16 mouse cellular contexts compared by ENCODE assay signal in the genomic region with DNA sequence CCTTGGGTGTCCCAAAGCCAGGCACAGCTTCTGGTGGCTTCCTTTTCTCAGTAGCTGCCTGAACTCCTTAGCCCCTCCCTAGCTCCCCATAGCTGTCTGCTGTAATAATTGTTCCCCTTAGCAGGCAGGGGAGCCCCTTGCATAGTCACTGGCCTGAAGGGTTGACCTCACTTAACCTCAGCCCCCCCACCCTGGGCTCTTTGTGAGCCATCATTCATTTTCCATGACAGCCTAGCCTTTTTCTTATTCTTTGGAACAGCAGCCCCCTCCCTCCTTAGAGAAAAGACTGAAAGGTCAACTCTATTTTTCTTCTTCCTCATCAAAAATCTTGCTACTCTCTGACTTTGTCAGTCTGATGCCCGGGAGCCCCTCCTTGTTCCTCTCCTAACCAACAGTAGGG. TPM values are rescaled to one million over a fixed set of nuclear protein-coding genes. Genes with fewer than 3 reads are reported as not detected.
A peak's percentile ranks its signal among the peaks of the same experiment; 100 is the strongest.
DNase-seq lines count a peak whose midpoint lies in the region; ATAC-seq and TF ChIP-seq lines count a peak whose summit lies in the region.
"Had no signal": no experiment of that assay in that cellular context is flagged by ENCODE, and none has a peak within 500 bp of the region (broad histone marks: within the 10 kb centered on the region; RNA-seq: fewer than 3 reads in every experiment).

No protein-coding gene starts in this region.

- TF ChIP-seq EP300 in stomach, postnatal 0 days (optimal IDR thresholded peaks at IDR 0.05): no peak

- no peak for TF ChIP-seq CTCF in stomach, postnatal 0 days (IDR thresholded peaks at IDR 0.05; ENCODE audit: low read depth)

- peak overlapping the region; percentile 72 for H3K27ac ChIP-seq in heart, embryonic 10.5 days
- no peak overlapping the region; the same call in 1 of the 2 replicates for H3K27ac ChIP-seq in midbrain, embryonic 11.5 days (ENCODE audit: low read depth, low read length)
- H3K27ac ChIP-seq in midbrain, embryonic 16.5 days (ENCODE audit: low read length): no peak overlapping the region
- H3K27ac ChIP-seq in limb, embryonic 10.5 days: peak overlapping the region; percentile 90
- 0 out of 2 replicates have a peak overlapping the region, but pooled peaks have one; percentile 9 for H3K27ac ChIP-seq in stomach, postnatal 0 days (replicated peaks)
- H3K27ac ChIP-seq: macrophage; midbrain, embryonic 15.5 days had no signal

- no peak overlapping the region for H3K4me2 ChIP-seq in midbrain, embryonic 11.5 days
- no peak overlapping the region for H3K4me2 ChIP-seq in midbrain, embryonic 16.5 days (ENCODE audit: low read length)
- no peak overlapping the region for H3K4me2 ChIP-seq in stomach, postnatal 0 days (replicated peaks; ENCODE audit: low read depth)
- H3K4me2 ChIP-seq: midbrain, embryonic 15.5 days had no signal

- 58% methylated on average over 1 of the region's 1 CpGs for WGBS in heart, embryonic 10.5 days
- 46% methylated on average over 1 of the region's 1 CpGs for WGBS in midbrain, embryonic 11.5 days
- WGBS in midbrain, embryonic 16.5 days: 30% methylated on average over 1 of the region's 1 CpGs
- 17% methylated on average over 1 of the region's 1 CpGs for WGBS in limb, embryonic 10.5 days
- 11% methylated on average over 1 of the region's 1 CpGs for WGBS in stomach, postnatal 0 days

- no peaks in the 10 kb centered on the region for H3K9me3 ChIP-seq in heart, embryonic 10.5 days
- no peaks in the 10 kb centered on the region for H3K9me3 ChIP-seq in midbrain, embryonic 11.5 days (ENCODE audit: control insufficient read depth, low read length)
- no peaks in the 10 kb centered on the region for H3K9me3 ChIP-seq in midbrain, embryonic 16.5 days (replicated peaks; ENCODE audit: control insufficient read depth, low read length, poor library complexity, severe bottlenecking)
- no peaks in the 10 kb centered on the region for H3K9me3 ChIP-seq in limb, embryonic 10.5 days (replicated peaks)
- H3K9me3 ChIP-seq in stomach, postnatal 0 days (ENCODE audit: control insufficient read depth, low read length): no peaks in the 10 kb centered on the region
- H3K9me3 ChIP-seq: midbrain, embryonic 15.5 days had no signal

- no peak for DNase-seq in heart, embryonic 10.5 days (ENCODE audit: low spot score)
- no peak for DNase-seq in heart, adult 8-10 months (ENCODE audit: low spot score)
- DNase-seq in midbrain, embryonic 11.5 days (ENCODE audit: low spot score, missing footprints): peak; percentile 84
- no peak for DNase-seq in limb, embryonic 10.5 days (ENCODE audit: low spot score)
- DNase-seq in stomach, postnatal 0 days (ENCODE audit: low spot score): no peak
- no peak for DNase-seq in adrenal gland, postnatal 25 days
- no peak for DNase-seq in cerebellum, postnatal 10 days
- DNase-seq: adrenal gland, adult 2 months; B cell, adult 2 months; cerebellum, postnatal 14 days; kidney, postnatal 25 days; left cerebral cortex, postnatal 4 days; lung, adult 18-20 months had no signal

- peaks cover 33% of the 10 kb centered on the region for H3K4me1 ChIP-seq in heart, embryonic 10.5 days
- peaks cover 23% of the 10 kb centered on the region for H3K4me1 ChIP-seq in midbrain, embryonic 11.5 days (ENCODE audit: control insufficient read depth, insufficient read depth, low read length)
- H3K4me1 ChIP-seq in midbrain, embryonic 16.5 days (ENCODE audit: control insufficient read depth, insufficient read depth, low read length): no peaks in the 10 kb centered on the region
- peaks cover 39% of the 10 kb centered on the region for H3K4me1 ChIP-seq in limb, embryonic 10.5 days
- H3K4me1 ChIP-seq in stomach, postnatal 0 days (replicated peaks; ENCODE audit: control insufficient read depth, insufficient read depth): peaks cover 5% of the 10 kb centered on the region

- 0 out of 2 replicates have a peak, but pooled peaks cover 5% of the 10 kb centered on the region for H3K36me3 ChIP-seq in heart, embryonic 10.5 days
- H3K36me3 ChIP-seq in midbrain, embryonic 11.5 days (ENCODE audit: control insufficient read depth, insufficient read depth, low read length): no peaks in the 10 kb centered on the region
- no peaks in the 10 kb centered on the region for H3K36me3 ChIP-seq in midbrain, embryonic 16.5 days (ENCODE audit: control insufficient read depth, insufficient read depth, low read length)
- peaks cover 14% of the 10 kb centered on the region for H3K36me3 ChIP-seq in limb, embryonic 10.5 days
- no peaks in the 10 kb centered on the region for H3K36me3 ChIP-seq in stomach, postnatal 0 days (ENCODE audit: control insufficient read depth, insufficient read depth, low read length)
- H3K36me3 ChIP-seq: midbrain, embryonic 15.5 days had no signal

- H3K4me3 ChIP-seq in heart, embryonic 10.5 days: no peak overlapping the region
- H3K4me3 ChIP-seq in midbrain, embryonic 11.5 days (ENCODE audit: low read depth, low read length): no peak overlapping the region
- H3K4me3 ChIP-seq in midbrain, embryonic 16.5 days (ENCODE audit: low read depth, low read length): no peak overlapping the region
- H3K4me3 ChIP-seq in limb, embryonic 10.5 days: 0 out of 2 replicates have a peak overlapping the region, but pooled peaks have one; percentile 5
- H3K4me3 ChIP-seq in stomach, postnatal 0 days (ENCODE audit: low read depth, low read length): no peak overlapping the region
- H3K4me3 ChIP-seq: midbrain, embryonic 15.5 days had no signal

- H3K9ac ChIP-seq in midbrain, embryonic 11.5 days (ENCODE audit: low read length): 0 out of 2 replicates have a peak overlapping the region, but pooled peaks have one; percentile 3
- no peak overlapping the region for H3K9ac ChIP-seq in midbrain, embryonic 16.5 days (ENCODE audit: low read depth, low read length)
- H3K9ac ChIP-seq in stomach, postnatal 0 days (ENCODE audit: low read length): no peak overlapping the region
- H3K9ac ChIP-seq: midbrain, embryonic 15.5 days had no signal

- H3K27me3 ChIP-seq in heart, embryonic 10.5 days (ENCODE audit: insufficient read depth, poor library complexity, severe bottlenecking): peaks cover 10% of the 10 kb centered on the region; the same call in 1 of the 2 replicates
- no peaks in the 10 kb centered on the region for H3K27me3 ChIP-seq in midbrain, embryonic 11.5 days (ENCODE audit: control insufficient read depth, insufficient read depth, low read length)
- no peaks in the 10 kb centered on the region for H3K27me3 ChIP-seq in midbrain, embryonic 16.5 days (ENCODE audit: control insufficient read depth, insufficient read depth, low read depth, low read length)
- H3K27me3 ChIP-seq in limb, embryonic 10.5 days (ENCODE audit: low read depth, poor library complexity, severe bottlenecking): no peaks in the 10 kb centered on the region
- no peaks in the 10 kb centered on the region for H3K27me3 ChIP-seq in stomach, postnatal 0 days (ENCODE audit: control insufficient read depth, insufficient read depth, low read length)
- H3K27me3 ChIP-seq: midbrain, embryonic 15.5 days had no signal

- ATAC-seq in midbrain, embryonic 11.5 days (ENCODE audit: low FRiP score): no peak
- no peak for ATAC-seq in midbrain, embryonic 16.5 days
- no peak for ATAC-seq in stomach, postnatal 0 days (ENCODE audit: low FRiP score, low TSS enrichment)
- ATAC-seq: midbrain, embryonic 15.5 days had no signal

RNA-seq across cellular contexts. Expression of gene Crabp2, which starts 10.5 kb away (rescaled TPM):
- polyA plus RNA-seq in heart, embryonic 10.5 days (2016; fragmentation: Nextera tagmentation; extraction: Ambion mirVana): 35.8 and 126 TPM in 2 replicates
- total RNA-seq in heart, adult 8-10 months (2022): not detected
- 539 and 540 TPM in 2 replicates for polyA plus RNA-seq in midbrain, embryonic 11.5 days (2014; fragmentation: Nextera tagmentation; extraction: Ambion mirVana)
- polyA plus RNA-seq in midbrain, embryonic 16.5 days (2015; fragmentation: Nextera tagmentation; extraction: Ambion mirVana): 42.5 and 44.4 TPM in 2 replicates
- 944 and 1,066 TPM in 2 replicates for polyA plus RNA-seq in limb, embryonic 10.5 days (2016; fragmentation: Nextera tagmentation; extraction: Ambion mirVana)
- 40.4 and 44.3 TPM in 2 replicates for polyA plus RNA-seq in stomach, postnatal 0 days (2015; fragmentation: Nextera tagmentation; extraction: Ambion mirVana)
- total RNA-seq in adrenal gland, postnatal 25 days (2021): not detected in 2 replicates
- polyA plus RNA-seq: adrenal gland, adult 2 months; macrophage had no signal

RNA-seq across cellular contexts. Expression of gene Nes, which starts 11.9 kb away (rescaled TPM):
- 25.0 and 28.8 TPM in 2 replicates for polyA plus RNA-seq in heart, embryonic 10.5 days (2016; fragmentation: Nextera tagmentation; extraction: Ambion mirVana)
- 10 to 100 TPM; 10.1 to 25.1 (median 18.9) TPM for total RNA-seq in heart, adult 8-10 months (2022)
- polyA plus RNA-seq in midbrain, embryonic 11.5 days (2014; fragmentation: Nextera tagmentation; extraction: Ambion mirVana): 70.3 and 85.4 TPM in 2 replicates
- 14.1 and 21.8 TPM in 2 replicates for polyA plus RNA-seq in midbrain, embryonic 16.5 days (2015; fragmentation: Nextera tagmentation; extraction: Ambion mirVana)
- 13.5 and 14.6 TPM in 2 replicates for polyA plus RNA-seq in limb, embryonic 10.5 days (2016; fragmentation: Nextera tagmentation; extraction: Ambion mirVana)
- polyA plus RNA-seq in stomach, postnatal 0 days (2015; fragmentation: Nextera tagmentation; extraction: Ambion mirVana): 5.3 and 5.7 TPM in 2 replicates
- 8.7 and 9.3 TPM in 2 replicates for total RNA-seq in adrenal gland, postnatal 25 days (2021)

RNA-seq across cellular contexts. Expression of gene Rrnad1, which starts 28.4 kb away (rescaled TPM):
- 16.8 and 21.0 TPM in 2 replicates for polyA plus RNA-seq in heart, embryonic 10.5 days (2016; fragmentation: Nextera tagmentation; extraction: Ambion mirVana)
- 1 to 10 TPM; 4.6 to 6.7 (median 5.3) TPM for total RNA-seq in heart, adult 8-10 months (2022)
- 14.6 and 17.0 TPM in 2 replicates for polyA plus RNA-seq in midbrain, embryonic 11.5 days (2014; fragmentation: Nextera tagmentation; extraction: Ambion mirVana)
- 20.5 and 23.2 TPM in 2 replicates for polyA plus RNA-seq in midbrain, embryonic 16.5 days (2015; fragmentation: Nextera tagmentation; extraction: Ambion mirVana)
- 21.1 and 21.7 TPM in 2 replicates for polyA plus RNA-seq in limb, embryonic 10.5 days (2016; fragmentation: Nextera tagmentation; extraction: Ambion mirVana)
- polyA plus RNA-seq in stomach, postnatal 0 days (2015; fragmentation: Nextera tagmentation; extraction: Ambion mirVana): 7.1 and 7.6 TPM in 2 replicates
- total RNA-seq in adrenal gland, postnatal 25 days (2021): 17.9 and 24.1 TPM in 2 replicates

RNA-seq across cellular contexts. Expression of gene Isg20l2, which starts 28.9 kb away (rescaled TPM):
- 39.6 and 55.1 TPM in 2 replicates for polyA plus RNA-seq in heart, embryonic 10.5 days (2016; fragmentation: Nextera tagmentation; extraction: Ambion mirVana)
- 1 to 10 TPM; 9.0 to 9.8 (median 9.7) TPM for total RNA-seq in heart, adult 8-10 months (2022)
- polyA plus RNA-seq in midbrain, embryonic 11.5 days (2014; fragmentation: Nextera tagmentation; extraction: Ambion mirVana): 53.9 and 54.8 TPM in 2 replicates
- 24.9 and 28.6 TPM in 2 replicates for polyA plus RNA-seq in midbrain, embryonic 16.5 days (2015; fragmentation: Nextera tagmentation; extraction: Ambion mirVana)
- polyA plus RNA-seq in limb, embryonic 10.5 days (2016; fragmentation: Nextera tagmentation; extraction: Ambion mirVana): 84.8 and 86.0 TPM in 2 replicates
- polyA plus RNA-seq in stomach, postnatal 0 days (2015; fragmentation: Nextera tagmentation; extraction: Ambion mirVana): 20.2 and 21.5 TPM in 2 replicates
- 22.7 and 22.8 TPM in 2 replicates for total RNA-seq in adrenal gland, postnatal 25 days (2021)

RNA-seq across cellular contexts. Expression of gene Mrpl24, which starts 39.7 kb away (rescaled TPM):
- 64.2 and 71.3 TPM in 2 replicates for polyA plus RNA-seq in heart, embryonic 10.5 days (2016; fragmentation: Nextera tagmentation; extraction: Ambion mirVana)
- total RNA-seq in heart, adult 8-10 months (2022): 10 to 100 TPM; 73.5 to 80.6 (median 77.1) TPM
- 73.9 and 84.5 TPM in 2 replicates for polyA plus RNA-seq in midbrain, embryonic 11.5 days (2014; fragmentation: Nextera tagmentation; extraction: Ambion mirVana)
- 47.8 and 51.6 TPM in 2 replicates for polyA plus RNA-seq in midbrain, embryonic 16.5 days (2015; fragmentation: Nextera tagmentation; extraction: Ambion mirVana)
- 75.0 and 81.3 TPM in 2 replicates for polyA plus RNA-seq in limb, embryonic 10.5 days (2016; fragmentation: Nextera tagmentation; extraction: Ambion mirVana)
- polyA plus RNA-seq in stomach, postnatal 0 days (2015; fragmentation: Nextera tagmentation; extraction: Ambion mirVana): 61.4 and 63.4 TPM in 2 replicates
- 113 and 156 TPM in 2 replicates for total RNA-seq in adrenal gland, postnatal 25 days (2021)

Comparison
In these comparisons a context has a peak if more than half of its experiments do, and no peak if none do; other contexts are left out.
1. H3K27ac ChIP-seq: peak in heart, embryonic 10.5 days (single experiment), limb, embryonic 10.5 days (single experiment) and stomach, postnatal 0 days (single experiment); none in midbrain, embryonic 11.5 days (single experiment) and midbrain, embryonic 16.5 days (single experiment).